In genomic region chr1:93642692-93643091, GRCm38 (mm10) we compare ENCODE assay signal across 20 mouse cellular contexts. TPM values are rescaled to one million over a fixed set of nuclear protein-coding genes. Genes with fewer than 3 reads are reported as not detected.
DNase-seq lines count a peak whose midpoint lies in the region; TF ChIP-seq lines count a peak whose summit lies in the region.
"Had no signal": no experiment of that assay in that cellular context is flagged by ENCODE, and none has a peak within 500 bp of the region (broad histone marks: within the 10 kb centered on the region; RNA-seq: fewer than 3 reads in every experiment).

No protein-coding gene starts in this region.

- no peaks in the 10 kb centered on the region for H3K79me2 ChIP-seq in MEL (ENCODE audit: control insufficient read depth, insufficient read depth, low read length, poor library complexity)

- H3K9me3 ChIP-seq in MEL (replicated peaks; ENCODE audit: insufficient read depth, low read length): no peaks in the 10 kb centered on the region; the same call in 1 of the 2 replicates
- H3K9me3 ChIP-seq: G1E had no signal

- peaks cover 0 to 6% of the 10 kb centered on the region in 2 experiments; a peak in 2 of 4 replicates for H3K36me3 ChIP-seq in MEL (ENCODE audit: control insufficient read depth in 1 of 2, insufficient read depth in 2 of 2, low read length in 2 of 2)
- H3K36me3 ChIP-seq in small intestine, adult 2 months (ENCODE audit: control insufficient read depth, insufficient read depth, low read length): peaks cover 2% of the 10 kb centered on the region; the same call in 1 of the 2 replicates
- H3K36me3 ChIP-seq: G1E had no signal

- no peak for TF ChIP-seq POLR2A in MEL (IDR thresholded peaks at IDR 0.05; ENCODE audit: control insufficient read depth in 1 of 2, insufficient read depth in 1 of 2, low read depth in 1 of 2, low read length in 2 of 2, poor library complexity in 1 of 2)
- TF ChIP-seq POLR2A in small intestine, adult 2 months (IDR thresholded peaks at IDR 0.05; ENCODE audit: low read depth, low read length): no peak

- TF ChIP-seq CTCF in MEL (IDR thresholded peaks at IDR 0.05 in 2 of 3, conservative IDR thresholded peaks at IDR 0.05 in 1 of 3; ENCODE audit: control insufficient read depth in 1 of 3, insufficient read depth in 1 of 3, low read depth in 2 of 3, low read length in 3 of 3, poor library complexity in 1 of 3, severe bottlenecking in 1 of 3): no peak
- TF ChIP-seq CTCF in small intestine, adult 2 months (IDR thresholded peaks at IDR 0.05; ENCODE audit: extremely low read depth, insufficient read length, insufficient replicate concordance, low read depth, low read length): no peak

- H3K27me3 ChIP-seq in MEL (ENCODE audit: control insufficient read depth in 1 of 2, insufficient read depth in 2 of 2, low read length in 2 of 2): no peaks in the 10 kb centered on the region
- no peaks in the 10 kb centered on the region for H3K27me3 ChIP-seq in small intestine, adult 2 months (ENCODE audit: control insufficient read depth, insufficient read depth, low read length)
- H3K27me3 ChIP-seq: CH12.LX, Patski had no signal

- TF ChIP-seq RAD21 in MEL (IDR thresholded peaks at IDR 0.05; ENCODE audit: low read depth, low read length): no peak

- TF ChIP-seq EP300 in MEL (IDR thresholded peaks at IDR 0.05; ENCODE audit: low read depth in 1 of 2, low read length in 2 of 2): peak; percentile 91 to 94

- H3K9ac ChIP-seq in MEL (ENCODE audit: control insufficient read depth, low read depth, low read length, poor library complexity, severe bottlenecking): no peak overlapping the region

- H3K4me3 ChIP-seq in MEL (ENCODE audit: control insufficient read depth in 1 of 2, insufficient read depth in 1 of 2, low read depth in 2 of 2, low read length in 2 of 2): no peak overlapping the region
- no peak overlapping the region for H3K4me3 ChIP-seq in small intestine, adult 2 months (ENCODE audit: low read depth, low read length)

- DNase-seq in MEL (ENCODE audit: low read depth, low spot score): peak; percentile 70
- DNase-seq in layer of hippocampus, postnatal 14 days (ENCODE audit: low spot score in 2 of 2): no peak
- DNase-seq in spleen, adult 12 weeks (ENCODE audit: low spot score): no peak
- DNase-seq: adrenal gland, adult 2 months; adrenal gland, adult 8-10 months; adrenal gland, postnatal 10 days; adrenal gland, postnatal 14 days; adrenal gland, postnatal 25 days; adrenal gland, postnatal 36 days; B cell, adult 2 months; cerebellum, adult 11 months; cerebellum, adult 11-12 months; cerebellum, adult 18-20 months; cerebellum, adult 2 months had no signal

- 95% methylated on average over 2 of the region's 2 CpGs for WGBS in small intestine, adult 2 months

- H3K27ac ChIP-seq in MEL (ENCODE audit: control insufficient read depth, low read depth, low read length): peak overlapping the region; percentile 67; the same call in 1 of the 2 replicates
- H3K27ac ChIP-seq in small intestine, adult 2 months (ENCODE audit: insufficient read depth, low read depth, low read length): peak overlapping the region; percentile 59; the same call in 1 of the 2 replicates

- H3K4me1 ChIP-seq in MEL (ENCODE audit: control insufficient read depth in 1 of 2, insufficient read depth in 2 of 2, low read length in 2 of 2): peaks cover 3 to 20% of the 10 kb centered on the region in 2 experiments; a peak in 3 of 4 replicates
- H3K4me1 ChIP-seq in small intestine, adult 2 months (ENCODE audit: control insufficient read depth, insufficient read depth, insufficient read length, low read length): peaks cover 5% of the 10 kb centered on the region; the same call in 1 of the 2 replicates

TF ChIP-seq in MEL, 35 proteins besides CTCF, POLR2A, EP300 and RAD21:
- TF ChIP-seq RCOR1 (IDR thresholded peaks at IDR 0.05; ENCODE audit: low read depth, low read length) (0 out of 2 replicates have a peak, but pooled peaks have one; percentile 19), MXI1 (IDR thresholded peaks at IDR 0.05; ENCODE audit: low read depth, low read length) (peak; percentile 22; the same call in 1 of the 2 replicates), MEF2A (IDR thresholded peaks at IDR 0.05; ENCODE audit: extremely low read depth, insufficient replicate concordance, low read depth, low read length, poor library complexity, severe bottlenecking) (peak; percentile 92; the same call in 1 of the 2 replicates), CHD2 (IDR thresholded peaks at IDR 0.05; ENCODE audit: low read length) (no peak), POLR2AphosphoS5 (IDR thresholded peaks at IDR 0.05; ENCODE audit: borderline replicate concordance, low read depth, low read length) (no peak), MAX (IDR thresholded peaks at IDR 0.05; ENCODE audit: low read length) (no peak), ZC3H11A (IDR thresholded peaks at IDR 0.05; ENCODE audit: low read depth, low read length) (no peak), TAL1 (IDR thresholded peaks at IDR 0.05; ENCODE audit: low read length) (no peak), USF1 (IDR thresholded peaks at IDR 0.05; ENCODE audit: low read depth, low read length) (peak; percentile 24; the same call in 1 of the 2 replicates), KAT2A (conservative IDR thresholded peaks at IDR 0.05; ENCODE audit: low read depth, low read length) (peak; percentile 44; the same call in 1 of the 2 replicates), GATA1 (IDR thresholded peaks at IDR 0.05; ENCODE audit: low read depth, low read length) (peak; percentile 82), E2F4 (IDR thresholded peaks at IDR 0.05; ENCODE audit: borderline replicate concordance, low read depth, low read length) (no peak), POLR2AphosphoS2 (IDR thresholded peaks at IDR 0.05; ENCODE audit: low read length) (no peak), ETS1 (IDR thresholded peaks at IDR 0.05; ENCODE audit: low read depth, low read length) (peak; percentile 71), SMC3 (IDR thresholded peaks at IDR 0.05; ENCODE audit: low read depth, low read length) (no peak), ELF1 (IDR thresholded peaks at IDR 0.05; ENCODE audit: low read depth, low read length) (peak; percentile 16; the same call in 1 of the 2 replicates), GABPA (IDR thresholded peaks at IDR 0.05; ENCODE audit: low read depth, low read length) (no peak), SIN3A (IDR thresholded peaks at IDR 0.05; ENCODE audit: low read length) (peak; percentile 61; the same call in 1 of the 2 replicates), MYB (IDR thresholded peaks at IDR 0.05; ENCODE audit: low read depth, low read length) (peak; percentile 80), ZNF384 (IDR thresholded peaks at IDR 0.05; ENCODE audit: low read depth, low read length) (no peak), MAZ (IDR thresholded peaks at IDR 0.05; ENCODE audit: low read depth, low read length) (no peak), HCFC1 (IDR thresholded peaks at IDR 0.05; ENCODE audit: low read depth, low read length) (0 out of 2 replicates have a peak, but pooled peaks have one; percentile 26), NELFE (IDR thresholded peaks at IDR 0.05; ENCODE audit: low read depth, low read length) (no peak), UBTF (IDR thresholded peaks at IDR 0.05; ENCODE audit: borderline replicate concordance, insufficient read depth, low read depth, low read length) (no peak), NRF1 (IDR thresholded peaks at IDR 0.05; ENCODE audit: insufficient read depth, low read depth, low read length, poor library complexity, severe bottlenecking) (no peak), TBP (IDR thresholded peaks at IDR 0.05; ENCODE audit: low read depth, low read length) (no peak), MYC (IDR thresholded peaks at IDR 0.05; ENCODE audit: low read depth, low read length) (no peak), TCF12 (IDR thresholded peaks at IDR 0.05; ENCODE audit: low read depth, low read length) (peak; percentile 94), JUND (IDR thresholded peaks at IDR 0.05; ENCODE audit: low read depth, low read length) (no peak), USF2 (IDR thresholded peaks at IDR 0.05; ENCODE audit: borderline replicate concordance in 1 of 2, insufficient read depth in 1 of 2, low read depth in 1 of 2, low read length in 2 of 2) (no peak), ZKSCAN1 (IDR thresholded peaks at IDR 0.05; ENCODE audit: low read depth, low read length) (no peak)

RNA-seq across cellular contexts. Expression of gene Stk25, which starts 15.8 kb away (rescaled TPM):
- total RNA-seq in MEL (2012; rRNA removed): 58.6 and 66.1 TPM in 2 replicates
- polyA plus RNA-seq in MEL (2012; ENCODE audit: insufficient read depth in 1 of 2, insufficient read length in 2 of 2, low read depth in 1 of 2, low replicate concordance in 2 of 2, missing spikeins in 1 of 2): 100 to 1,000 TPM in 1 of 2 experiments, not detected in 1; 128 TPM
- polyA plus RNA-seq in small intestine, adult 2 months (2012; rRNA removed): 217 and 306 TPM in 2 replicates
- total RNA-seq in layer of hippocampus, postnatal 14 days (2021): 100 to 1,000 TPM; 389 to 405 TPM

RNA-seq across cellular contexts. Expression of gene Bok, which starts 42.8 kb away (rescaled TPM):
- not detected in 2 replicates for total RNA-seq in MEL (2012; rRNA removed)
- under 1 TPM in 1 of 2 experiments, not detected in 1; 0.17 TPM for polyA plus RNA-seq in MEL (2012; ENCODE audit: insufficient read depth in 1 of 2, insufficient read length in 2 of 2, low read depth in 1 of 2, low replicate concordance in 2 of 2, missing spikeins in 1 of 2)
- 57.1 and 106 TPM in 2 replicates for polyA plus RNA-seq in small intestine, adult 2 months (2012; rRNA removed)
- 10 to 100 TPM; 85.2 to 95.5 TPM for total RNA-seq in layer of hippocampus, postnatal 14 days (2021)
- total RNA-seq: G1E had no signal
- polyA plus RNA-seq: activated CD4-positive, CD25-positive, alpha-beta regulatory T cell, adult 4 months; CD4-positive, CD25-positive, alpha-beta regulatory T cell, adult 4 months; G1E had no signal

Comparison
In these comparisons a context has a peak if more than half of its experiments do, and no peak if none do; other contexts are left out.
1. RNA of gene Bok, which starts 42.8 kb away (total RNA-seq): 85.2 to 95.5 TPM in layer of hippocampus, postnatal 14 days; not detected in MEL; every median in the first group is over 10 times any median in the second.